Mouse (Mus musculus) CH12.LX (cell line): ENCODE data around the gene Tmco4. TPM values are rescaled to one million over a fixed set of nuclear protein-coding genes. Genes with fewer than 3 reads are reported as not detected.
A peak's percentile ranks its signal among the peaks of the same experiment; 100 is the strongest.

ENCODE experiments used
- DNase-seq: peaks from one replicate; pipeline ENCODE4 v3.0.0-alpha.2; 2013; ENCODE audit errors: extremely low read depth
- H3K27ac ChIP-seq: 2 replicates; pipeline ENCODE4 v1.5.1; 2012; ENCODE audit warnings: low read depth, mild to moderate bottlenecking, control low read depth, moderate library complexity; ENCODE audit not compliant: insufficient read depth
- H3K27me3 ChIP-seq: replicated peaks from 2 replicates; pipeline ENCODE3; 2012; ENCODE audit warnings: inconsistent platforms
- H3K36me3 ChIP-seq, 2 experiments: replicated peaks in 1 of 2; 2 replicates each; pipeline versions ENCODE3 to v1.6.1; 2012; ENCODE audit warnings: inconsistent platforms in 1 of 2, low read length in 1 of 2, mild to moderate bottlenecking in 1 of 2, mixed read lengths in 1 of 2, moderate library complexity in 1 of 2; ENCODE audit not compliant: control insufficient read depth in 1 of 2, insufficient read depth in 1 of 2
- H3K4me1 ChIP-seq, 2 experiments: 2 replicates each; pipeline ENCODE4 v1.6.1; 2012; ENCODE audit warnings: inconsistent platforms in 1 of 2, moderate library complexity in 1 of 2; ENCODE audit not compliant: insufficient read depth in 2 of 2, control insufficient read depth in 1 of 2
- H3K4me2 ChIP-seq: 2 replicates; pipeline ENCODE4 v1.6.1; 2012; ENCODE audit warnings: low read depth, mild to moderate bottlenecking, control low read depth; ENCODE audit not compliant: poor library complexity, insufficient read depth, severe bottlenecking
- H3K4me3 ChIP-seq, 3 experiments: fragments of 150-350 bp in 1 of 3; sonication (generic) in 1 of 3; replicated peaks in 1 of 3; 2 replicates each; pipeline versions ENCODE3 to v1.5.1; 2011 to 2012; ENCODE audit warnings: low read depth in 2 of 3, low read length in 2 of 3, mild to moderate bottlenecking in 2 of 3, moderate library complexity in 2 of 3, control low read depth in 1 of 3, improper control_type of control experiment in 1 of 3, inconsistent platforms in 1 of 3, mixed read lengths in 1 of 3; ENCODE audit not compliant: poor library complexity in 1 of 3
- H3K79me2 ChIP-seq: replicated peaks from 2 replicates; pipeline ENCODE4 v1.6.1; 2012; ENCODE audit warnings: mild to moderate bottlenecking, moderate library complexity; ENCODE audit not compliant: control insufficient read depth, poor library complexity, insufficient read depth, severe bottlenecking; ENCODE audit errors: extremely low read depth
- H3K9ac ChIP-seq: 2 replicates; pipeline ENCODE4 v1.6.1; 2012; ENCODE audit warnings: low read depth, mild to moderate bottlenecking, control low read depth, moderate library complexity; ENCODE audit not compliant: insufficient read depth
- H3K9me3 ChIP-seq: replicated peaks from 2 replicates; pipeline ENCODE3; 2012; ENCODE audit warnings: low read length, inconsistent platforms, mixed read lengths
- BHLHE40 ChIP-seq: IDR thresholded peaks from 2 replicates; pipeline ENCODE4 v1.6.1; 2011; ENCODE audit warnings: mild to moderate bottlenecking, low read depth, low read length, improper control_type of control experiment
- CHD1 ChIP-seq: IDR thresholded peaks from 2 replicates; pipeline ENCODE4 v1.6.1; 2012; ENCODE audit warnings: low read depth, low read length, improper control_type of control experiment, inconsistent platforms
- CHD2 ChIP-seq: IDR thresholded peaks from 2 replicates; pipeline ENCODE4 v1.6.1; 2011; ENCODE audit warnings: low read length, improper control_type of control experiment
- CTCF ChIP-seq, 2 experiments: IDR thresholded peaks in 1 of 2; conservative IDR thresholded peaks in 1 of 2; 2 replicates each; pipeline ENCODE4 v1.5.1; 2011 to 2012; ENCODE audit warnings: low read depth in 2 of 2, low read length in 2 of 2, improper control_type of control experiment in 1 of 2, inconsistent platforms in 1 of 2, mild to moderate bottlenecking in 1 of 2, moderate library complexity in 1 of 2
- E2F4 ChIP-seq: IDR thresholded peaks from 2 replicates; pipeline ENCODE4 v1.6.1; 2011; ENCODE audit warnings: low read depth, low read length, improper control_type of control experiment; ENCODE audit not compliant: insufficient replicate concordance
- ELF1 ChIP-seq: IDR thresholded peaks from 2 replicates; pipeline ENCODE4 v1.6.1; 2014; ENCODE audit warnings: low read depth, mild to moderate bottlenecking, inconsistent platforms, low read length, improper control_type of control experiment
- EP300 ChIP-seq: IDR thresholded peaks from 2 replicates; pipeline ENCODE4 v1.6.1; 2011; ENCODE audit warnings: low read length, improper control_type of control experiment
- ETS1 ChIP-seq: conservative IDR thresholded peaks from 2 replicates; pipeline ENCODE4 v1.6.1; 2012; ENCODE audit warnings: low read depth, mild to moderate bottlenecking, inconsistent platforms, low read length, improper control_type of control experiment, moderate library complexity
- GABPA ChIP-seq: IDR thresholded peaks from 2 replicates; pipeline ENCODE4 v1.6.1; 2012; ENCODE audit warnings: low read depth, low read length, improper control_type of control experiment, inconsistent platforms; ENCODE audit not compliant: insufficient replicate concordance
- HCFC1 ChIP-seq: IDR thresholded peaks from 2 replicates; pipeline ENCODE4 v1.6.1; 2012; ENCODE audit warnings: low read depth, mild to moderate bottlenecking, inconsistent platforms, low read length, improper control_type of control experiment
- IRF4 ChIP-seq: IDR thresholded peaks from 2 replicates; pipeline ENCODE4 v1.6.1; 2014; ENCODE audit warnings: low read depth, mild to moderate bottlenecking, inconsistent platforms, low read length, improper control_type of control experiment
- JUN ChIP-seq: IDR thresholded peaks from 2 replicates; pipeline ENCODE4 v1.6.1; 2011; ENCODE audit warnings: low read depth, mild to moderate bottlenecking, low read length, improper control_type of control experiment, moderate library complexity; ENCODE audit not compliant: insufficient read depth
- JUND ChIP-seq: conservative IDR thresholded peaks from 2 replicates; pipeline ENCODE4 v1.6.1; 2011; ENCODE audit warnings: low read depth, low read length, improper control_type of control experiment
- KAT2A ChIP-seq: IDR thresholded peaks from 2 replicates; pipeline ENCODE4 v1.6.1; 2012; ENCODE audit warnings: low read length, improper control_type of control experiment, inconsistent platforms; ENCODE audit not compliant: insufficient replicate concordance
- MAFK ChIP-seq: IDR thresholded peaks from 2 replicates; pipeline ENCODE4 v1.6.1; 2011; ENCODE audit warnings: low read length, improper control_type of control experiment; ENCODE audit not compliant: insufficient replicate concordance
- MAX ChIP-seq: IDR thresholded peaks from 2 replicates; pipeline ENCODE4 v1.6.1; 2011; ENCODE audit warnings: low read length, improper control_type of control experiment
- MAZ ChIP-seq: IDR thresholded peaks from 2 replicates; pipeline ENCODE4 v1.6.1; 2012; ENCODE audit warnings: low read depth, mild to moderate bottlenecking, inconsistent platforms, low read length, improper control_type of control experiment, moderate library complexity
- MEF2A ChIP-seq: IDR thresholded peaks from 2 replicates; pipeline ENCODE4 v1.6.1; 2014; ENCODE audit warnings: low read depth, mild to moderate bottlenecking, inconsistent platforms, low read length, improper control_type of control experiment, borderline replicate concordance
- MXI1 ChIP-seq: IDR thresholded peaks from 2 replicates; pipeline ENCODE4 v1.6.1; 2011; ENCODE audit warnings: mild to moderate bottlenecking, low read depth, low read length, improper control_type of control experiment
- MYC ChIP-seq: IDR thresholded peaks from 2 replicates; pipeline ENCODE4 v1.6.1; 2011; ENCODE audit warnings: low read depth, mild to moderate bottlenecking, improper control_type of control experiment, low read length
- NELFE ChIP-seq: IDR thresholded peaks from 2 replicates; pipeline ENCODE4 v1.6.1; 2011; ENCODE audit warnings: low read depth, low read length, improper control_type of control experiment
- NRF1 ChIP-seq: IDR thresholded peaks from 2 replicates; pipeline ENCODE4 v1.6.1; 2014; ENCODE audit warnings: low read depth, mild to moderate bottlenecking, inconsistent platforms, low read length, improper control_type of control experiment, moderate library complexity
- PAX5 ChIP-seq: IDR thresholded peaks from 2 replicates; pipeline ENCODE4 v1.6.1; 2012; ENCODE audit warnings: low read length, inconsistent platforms, mixed read lengths
- POLR2A ChIP-seq: IDR thresholded peaks from 2 replicates; pipeline ENCODE4 v1.6.1; 2011; ENCODE audit warnings: low read depth, mild to moderate bottlenecking, improper control_type of control experiment, low read length
- POLR2AphosphoS2 ChIP-seq: IDR thresholded peaks from 2 replicates; pipeline ENCODE4 v1.6.1; 2011; ENCODE audit warnings: low read depth, low read length, improper control_type of control experiment
- RAD21 ChIP-seq: IDR thresholded peaks from 2 replicates; pipeline ENCODE4 v1.6.1; 2011; ENCODE audit warnings: low read depth, mild to moderate bottlenecking, low read length, improper control_type of control experiment, moderate library complexity
- RCOR1 ChIP-seq: conservative IDR thresholded peaks from 2 replicates; pipeline ENCODE4 v1.6.1; 2012; ENCODE audit warnings: low read depth, mild to moderate bottlenecking, inconsistent platforms, low read length, improper control_type of control experiment
- SIN3A ChIP-seq: IDR thresholded peaks from 2 replicates; pipeline ENCODE4 v1.6.1; 2012; ENCODE audit warnings: low read length, improper control_type of control experiment, inconsistent platforms
- SMC3 ChIP-seq: IDR thresholded peaks from 2 replicates; pipeline ENCODE4 v1.6.1; 2011; ENCODE audit warnings: low read depth, low read length, improper control_type of control experiment
- TBP ChIP-seq: conservative IDR thresholded peaks from 2 replicates; pipeline ENCODE4 v1.6.1; 2011; ENCODE audit warnings: low read depth, low read length, improper control_type of control experiment
- TCF12 ChIP-seq: IDR thresholded peaks from 2 replicates; pipeline ENCODE4 v1.6.1; 2014; ENCODE audit warnings: low read depth, mild to moderate bottlenecking, inconsistent platforms, low read length, improper control_type of control experiment
- UBTF ChIP-seq: IDR thresholded peaks from 2 replicates; pipeline ENCODE4 v1.6.1; 2012; ENCODE audit warnings: low read depth, mild to moderate bottlenecking, inconsistent platforms, low read length, improper control_type of control experiment, moderate library complexity
- USF1 ChIP-seq: IDR thresholded peaks from 2 replicates; pipeline ENCODE4 v1.6.1; 2014; ENCODE audit warnings: low read depth, mild to moderate bottlenecking, inconsistent platforms, low read length, improper control_type of control experiment
- USF2 ChIP-seq: conservative IDR thresholded peaks from 2 replicates; pipeline ENCODE4 v1.6.1; 2011; ENCODE audit warnings: low read depth, low read length, improper control_type of control experiment
- ZC3H11A ChIP-seq: IDR thresholded peaks from 2 replicates; pipeline ENCODE4 v1.6.1; 2012; ENCODE audit warnings: low read depth, mild to moderate bottlenecking, inconsistent platforms, low read length, improper control_type of control experiment
- ZKSCAN1 ChIP-seq: IDR thresholded peaks from 2 replicates; pipeline ENCODE4 v1.6.1; 2012; ENCODE audit warnings: low read depth, inconsistent platforms, low read length, improper control_type of control experiment, borderline replicate concordance
- ZMIZ1 ChIP-seq: IDR thresholded peaks from 2 replicates; pipeline ENCODE4 v1.6.1; 2012; ENCODE audit warnings: low read depth, mild to moderate bottlenecking, inconsistent platforms, low read length, improper control_type of control experiment
- ZNF384 ChIP-seq: IDR thresholded peaks from 2 replicates; pipeline ENCODE4 v1.6.1; 2012; ENCODE audit warnings: low read depth, low read length, improper control_type of control experiment, inconsistent platforms
- dilution Hi-C: fragments of 300-500 bp; cut with MboI; formaldehyde crosslinking; loops from 2 replicates; pipeline ENCODE4 v1.14.3; 2020; ENCODE audit warnings: low sequenced_read_pairs; ENCODE audit not compliant: extremely low pct_unique_long_range_greater_than_20kb, extremely low pct_ligation_motif_present
- in situ Hi-C: fragments of 300-500 bp; cut with MboI; formaldehyde crosslinking; loops from 3 replicates; pipeline ENCODE4 v1.14.3; 2019; ENCODE audit warnings: low sequenced_read_pairs, low pct_ligation_motif_present, low pct_unique_long_range_greater_than_20kb, mixed read lengths
- polyA plus RNA-seq: library from polyadenylated mRNA; unstranded; fragments of >175 nt; gene quantifications from 2 replicates; pipeline ENCODE4 v1.2.1, GENCODE M21; 2012; ENCODE audit warnings: low read depth; ENCODE audit not compliant: insufficient read length
- total RNA-seq, 2 experiments: library from RNA; depleted of rRNA; stranded (reverse); fragments of 300-350 nt in 1 of 2; fragments of >200 nt in 1 of 2; gene quantifications; 2 replicates each; pipeline ENCODE4 v1.2.3; 2012 to 2014

Gene Tmco4
- total and polyA plus RNA-seq, 3 experiments = 20.3 to 22.2 (median 21.7) TPM

DNA sequence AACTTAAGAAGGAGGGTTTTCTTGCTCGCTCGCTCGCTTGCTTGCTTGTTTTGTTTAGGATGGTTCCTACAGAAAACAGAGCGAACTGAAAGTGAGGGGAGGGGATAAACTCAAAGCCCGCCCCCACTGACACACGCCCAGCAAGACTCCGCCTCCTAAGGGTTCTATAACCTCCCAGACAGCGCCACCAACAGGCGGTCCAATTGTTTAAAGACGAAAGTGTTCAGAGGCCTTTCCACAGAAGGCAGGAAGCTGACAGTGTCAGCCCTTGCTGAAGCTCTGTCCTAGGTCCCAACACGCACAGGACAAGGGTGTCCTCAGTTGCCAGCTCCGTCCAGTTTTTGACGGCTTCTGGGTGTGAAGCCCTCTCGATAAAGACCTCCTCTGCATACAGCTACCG lies 29.0 kb upstream of the Tmco4 start:
- TF ChIP-seq ZC3H11A (no peak), RCOR1 (no peak), EP300 (no peak), POLR2A (peak; percentile 72), MEF2A (no peak), ELF1 (peak; percentile 55), RAD21 (peak; percentile 61), CHD2 (no peak), BHLHE40 (no peak), USF1 (no peak), TCF12 (peak; percentile 45; the same call in 1 of the 2 replicates), MXI1 (no peak; the same call in 1 of the 2 replicates), ZNF384 (no peak), ZKSCAN1 (no peak), ZMIZ1 (no peak), MAFK (no peak), SIN3A (no peak), MYC (no peak), TBP (peak; percentile 98), MAX (no peak; the same call in 1 of the 2 replicates), SMC3 (peak; percentile 44), NELFE (no peak), NRF1 (no peak), MAZ (0 out of 2 replicates have a peak, but pooled peaks have one; percentile 19), JUN (no peak), UBTF (peak; percentile 87; the same call in 1 of the 2 replicates), GABPA (no peak), IRF4 (peak; percentile 49; the same call in 1 of the 2 replicates), PAX5 (no peak), CHD1 (no peak), JUND (no peak), E2F4 (no peak), POLR2AphosphoS2 (no peak), USF2 (no peak), CTCF (conservative IDR thresholded peaks at IDR 0.05 in 1 of 2, IDR thresholded peaks at IDR 0.05 in 1 of 2; ENCODE audit: low read depth in 2 of 2, low read length in 2 of 2) (peak; percentile 54 to 85), KAT2A (no peak), HCFC1 (peak; percentile 35), ETS1 (no peak)
- TF ChIP-seq, all 38 proteins: peak for 11
- dilution Hi-C loops (no loop called here), in situ Hi-C loops (no loop called here)
- peak; percentile 98 for DNase-seq
- H3K9ac ChIP-seq = peak overlapping the region; percentile 29; the same call in 1 of the 2 replicates
- no peaks in the 10 kb centered on the region for H3K9me3 ChIP-seq
- H3K4me1 ChIP-seq = peaks cover 10 to 44% of the 10 kb centered on the region in 2 experiments
- peak overlapping the region; percentile 41 to 59 (median 52) for H3K4me3 ChIP-seq
- H3K36me3 ChIP-seq = no peaks in the 10 kb centered on the region
- H3K79me2 ChIP-seq = no peaks in the 10 kb centered on the region
- peak overlapping the region; percentile 64 for H3K4me2 ChIP-seq
- peaks cover 11% of the 10 kb centered on the region for H3K27me3 ChIP-seq
- no peak overlapping the region for H3K27ac ChIP-seq
